ENCODE assay signal across 29 mouse cellular contexts in genomic region chr4:98858151-98858855, GRCm38 (mm10). TPM values are rescaled to one million over a fixed set of nuclear protein-coding genes. Genes with fewer than 3 reads are reported as not detected.
DNase-seq lines count a peak whose midpoint lies in the region; ATAC-seq and TF ChIP-seq lines count a peak whose summit lies in the region.
"Had no signal": no experiment of that assay in that cellular context is flagged by ENCODE, and none has a peak within 500 bp of the region (broad histone marks: within the 10 kb centered on the region; RNA-seq: fewer than 3 reads in every experiment).

No protein-coding gene starts in this region.

- no peaks in the 10 kb centered on the region for H3K27me3 ChIP-seq in limb, embryonic 14.5 days (ENCODE audit: control insufficient read depth, insufficient read depth, low read length)
- H3K27me3 ChIP-seq in limb, embryonic 10.5 days (ENCODE audit: low read depth, poor library complexity, severe bottlenecking) = no peaks in the 10 kb centered on the region
- no peaks in the 10 kb centered on the region for H3K27me3 ChIP-seq in stomach, embryonic 15.5 days (replicated peaks)
- H3K27me3 ChIP-seq: embryonic facial prominence, embryonic 12.5 days; hindbrain, embryonic 15.5 days; midbrain, embryonic 15.5 days; neural tube, embryonic 12.5 days had no signal

- H3K4me1 ChIP-seq in limb, embryonic 14.5 days (ENCODE audit: control insufficient read depth, insufficient read depth, low read length) = peaks cover 7% of the 10 kb centered on the region
- H3K4me1 ChIP-seq in limb, embryonic 10.5 days = peaks cover 6% of the 10 kb centered on the region; the same call in 1 of the 2 replicates
- H3K4me1 ChIP-seq in stomach, embryonic 15.5 days = no peaks in the 10 kb centered on the region; the same call in 1 of the 2 replicates
- H3K4me1 ChIP-seq: embryonic facial prominence, embryonic 12.5 days; hindbrain, embryonic 15.5 days; midbrain, embryonic 15.5 days; neural tube, embryonic 12.5 days had no signal

- no peaks in the 10 kb centered on the region for H3K9me3 ChIP-seq in limb, embryonic 14.5 days (ENCODE audit: control insufficient read depth, low read length)
- no peaks in the 10 kb centered on the region for H3K9me3 ChIP-seq in limb, embryonic 10.5 days (replicated peaks)
- no peaks in the 10 kb centered on the region for H3K9me3 ChIP-seq in stomach, embryonic 15.5 days
- H3K9me3 ChIP-seq: hindbrain, embryonic 15.5 days; midbrain, embryonic 15.5 days had no signal

- 60% methylated on average over 4 of the region's 4 CpGs for WGBS in limb, embryonic 14.5 days
- WGBS in limb, embryonic 10.5 days = 74% methylated on average over 4 of the region's 4 CpGs
- 31% methylated on average over 4 of the region's 4 CpGs for WGBS in stomach, embryonic 15.5 days

- no peak overlapping the region for H3K4me2 ChIP-seq in limb, embryonic 14.5 days (replicated peaks; ENCODE audit: low read depth, low read length, severe bottlenecking)
- no peak overlapping the region for H3K4me2 ChIP-seq in stomach, embryonic 15.5 days
- H3K4me2 ChIP-seq: embryonic facial prominence, embryonic 12.5 days; hindbrain, embryonic 15.5 days; liver, embryonic 11.5 days; midbrain, embryonic 15.5 days; neural tube, embryonic 12.5 days had no signal

- no peak overlapping the region for H3K4me3 ChIP-seq in limb, embryonic 14.5 days (replicated peaks; ENCODE audit: low read length)
- H3K4me3 ChIP-seq in limb, embryonic 10.5 days = no peak overlapping the region
- no peak overlapping the region for H3K4me3 ChIP-seq in stomach, embryonic 15.5 days (replicated peaks)
- H3K4me3 ChIP-seq: embryonic facial prominence, embryonic 12.5 days; forebrain, embryonic 10.5 days; hindbrain, embryonic 15.5 days; midbrain, embryonic 15.5 days; neural tube, embryonic 12.5 days had no signal

- TF ChIP-seq POLR2A in limb, embryonic 14.5 days (IDR thresholded peaks at IDR 0.05; ENCODE audit: borderline replicate concordance, extremely low read depth, insufficient read depth, insufficient read length) = no peak

- peak; percentile 72; the same call in 1 of the 2 replicates for ATAC-seq in frontal cortex, adult (ENCODE audit: low TSS enrichment)
- no peak for ATAC-seq in limb, embryonic 14.5 days (ENCODE audit: low FRiP score, low read depth)
- no peak for ATAC-seq in stomach, embryonic 15.5 days (ENCODE audit: insufficient read depth, low FRiP score, low read depth)
- ATAC-seq: forebrain, postnatal 0 days; liver, postnatal 0 days; midbrain, embryonic 15.5 days had no signal

- H3K36me3 ChIP-seq in limb, embryonic 14.5 days (ENCODE audit: control insufficient read depth, insufficient read depth, low read length) = no peaks in the 10 kb centered on the region
- H3K36me3 ChIP-seq in limb, embryonic 10.5 days = no peaks in the 10 kb centered on the region
- no peaks in the 10 kb centered on the region for H3K36me3 ChIP-seq in stomach, embryonic 15.5 days
- H3K36me3 ChIP-seq: embryonic facial prominence, embryonic 12.5 days; forebrain, embryonic 10.5 days; hindbrain, embryonic 15.5 days; midbrain, embryonic 15.5 days; neural tube, embryonic 12.5 days had no signal

- no peak overlapping the region for H3K9ac ChIP-seq in limb, embryonic 14.5 days (ENCODE audit: low read depth, low read length, severe bottlenecking)
- H3K9ac ChIP-seq in stomach, embryonic 15.5 days = no peak overlapping the region
- H3K9ac ChIP-seq: embryonic facial prominence, embryonic 12.5 days; forebrain, postnatal 0 days; hindbrain, embryonic 15.5 days; liver, postnatal 0 days; midbrain, embryonic 15.5 days; neural tube, embryonic 12.5 days had no signal

- no peak overlapping the region for H3K27ac ChIP-seq in limb, embryonic 14.5 days (replicated peaks; ENCODE audit: low read depth, low read length)
- H3K27ac ChIP-seq in limb, embryonic 10.5 days = no peak overlapping the region
- H3K27ac ChIP-seq in stomach, embryonic 15.5 days = peak overlapping the region; percentile 59
- H3K27ac ChIP-seq: embryonic facial prominence, embryonic 12.5 days; forebrain, embryonic 10.5 days; hindbrain, embryonic 15.5 days; macrophage; midbrain, embryonic 15.5 days; neural tube, embryonic 12.5 days had no signal

- DNase-seq in frontal cortex, postnatal 14 days (ENCODE audit: low spot score in 2 of 2) = no peak
- DNase-seq in limb, embryonic 14.5 days (ENCODE audit: low spot score) = peak; percentile 60
- DNase-seq in limb, embryonic 10.5 days (ENCODE audit: low spot score) = no peak
- DNase-seq in R1 (ENCODE audit: low read depth, low spot score) = peak; percentile 70
- no peak for DNase-seq in cerebellum, postnatal 4 days (ENCODE audit: low spot score in 2 of 2)
- DNase-seq: adrenal gland, postnatal 36 days; cerebellum, adult 11 months; cerebellum, adult 9-11 months; forebrain, postnatal 0 days; gastrocnemius, postnatal 36 days; kidney, adult 9 months; layer of hippocampus, adult 9-11 months; left cerebral cortex, postnatal 4 days; liver, postnatal 0 days; right cerebral cortex, postnatal 14 days; thymus, adult 18-20 months; thymus, postnatal 4 days had no signal

RNA-seq across cellular contexts. Expression of gene I0C0044D17Rik, which starts 34.7 kb away (rescaled TPM):
- polyA plus RNA-seq in limb, embryonic 14.5 days (2012; rRNA removed) = not detected in 2 replicates
- not detected in 2 replicates for polyA plus RNA-seq in limb, embryonic 14.5 days (2014; fragmentation: Nextera tagmentation; extraction: Ambion mirVana)
- not detected in 2 replicates for polyA plus RNA-seq in limb, embryonic 10.5 days (2016; fragmentation: Nextera tagmentation; extraction: Ambion mirVana)
- not detected in 2 replicates for polyA plus RNA-seq in stomach, embryonic 15.5 days (2015; fragmentation: Nextera tagmentation; extraction: Ambion mirVana)
- polyA plus RNA-seq: embryonic facial prominence, embryonic 12.5 days; forebrain, embryonic 10.5 days; forebrain, postnatal 0 days; heart, embryonic 16.5 days; hindbrain, embryonic 15.5 days; intestine, embryonic 14.5 days; large intestine, adult 2 months; liver, embryonic 11.5 days; liver, postnatal 0 days; macrophage; midbrain, embryonic 15.5 days; neural tube, embryonic 12.5 days had no signal

RNA-seq across cellular contexts. Expression of gene Kank4, which starts 41.0 kb away (rescaled TPM):
- 11.6 and 12.5 TPM in 2 replicates for polyA plus RNA-seq in limb, embryonic 14.5 days (2012; rRNA removed)
- polyA plus RNA-seq in limb, embryonic 14.5 days (2014; fragmentation: Nextera tagmentation; extraction: Ambion mirVana) = 3.7 and 4.0 TPM in 2 replicates
- polyA plus RNA-seq in limb, embryonic 10.5 days (2016; fragmentation: Nextera tagmentation; extraction: Ambion mirVana) = 1.7 and 2.5 TPM in 2 replicates
- polyA plus RNA-seq in stomach, embryonic 15.5 days (2015; fragmentation: Nextera tagmentation; extraction: Ambion mirVana) = 1.7 and 1.8 TPM in 2 replicates
- polyA plus RNA-seq: macrophage had no signal

Comparison
In these comparisons a context has a peak if more than half of its experiments do, and no peak if none do; other contexts are left out.
1. DNase-seq: peak in limb, embryonic 14.5 days (single experiment) and R1 (single experiment); none in frontal cortex, postnatal 14 days (0 of 2), limb, embryonic 10.5 days (single experiment) and cerebellum, postnatal 4 days (0 of 2).